Mouse (Mus musculus) embryo, embryonic 10.5 days (tissue): ENCODE measurements around the gene Uba6.
A peak's percentile ranks its signal among the peaks of the same experiment; 100 is the strongest.

ENCODE experiments used
- DNase-seq: peaks from one replicate; pipeline ENCODE4 v3.0.0-alpha.2; 2015; ENCODE audit warnings: low spot score

Gene Uba6

GRCm38 (mm10) chr5:86072756-86073386 is 99.7 kb downstream of the Uba6 start:
- no peak for DNase-seq

GRCm38 (mm10) chr5:86071538-86071937 is 101.1 kb downstream of the Uba6 start, which contains the start of gene Stap1:
TSS of gene Stap1 (plus strand) at chr5:86071746.
- no peak for DNase-seq

GRCm38 (mm10) chr5:86069121-86069520 is 103.5 kb downstream of the Uba6 start:
- DNase-seq: no peak

DNA sequence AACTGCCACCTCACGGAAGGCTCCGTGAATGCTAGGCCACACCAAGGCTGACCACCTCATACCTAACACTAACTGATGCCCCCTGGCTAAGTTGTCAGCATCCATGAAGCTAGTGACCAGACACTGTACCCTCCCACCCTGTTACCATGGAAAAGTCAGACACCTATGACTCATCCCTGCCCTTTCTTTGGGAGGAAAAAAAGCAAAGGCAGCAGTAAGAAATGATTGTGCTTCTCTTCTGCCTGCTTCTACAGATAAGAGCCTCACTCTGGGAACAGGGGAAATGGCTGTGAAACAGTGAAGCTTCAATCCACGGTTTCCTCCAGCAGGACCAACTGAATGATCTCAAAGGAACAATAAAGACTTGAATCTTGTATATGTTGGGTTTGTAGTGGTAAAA is 104.2 kb downstream of the Uba6 start:
- no peak for DNase-seq

DNA sequence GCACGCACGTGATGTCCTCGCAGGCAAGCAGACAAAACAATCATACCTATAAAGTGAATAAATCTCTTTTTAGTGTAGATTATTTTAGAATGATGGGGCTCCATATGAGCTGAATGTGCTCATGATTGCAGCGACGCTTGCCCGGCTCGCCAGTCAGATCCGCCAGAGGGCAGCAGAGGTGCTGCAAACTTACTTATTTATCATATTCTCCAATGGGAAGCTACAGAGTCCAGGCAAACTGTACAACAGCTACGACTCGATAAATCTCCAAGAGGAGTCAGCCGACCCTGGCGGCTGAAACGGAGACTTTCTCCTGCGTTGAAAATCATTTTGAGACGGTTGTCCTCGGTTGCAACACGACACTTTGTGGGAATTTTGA is 106.1 kb downstream of the Uba6 start:
- DNase-seq: peak; percentile 90

- DNase-seq: peak; percentile 62
Measured at GRCm38 (mm10) chr5:86065876-86066550, 106.6 kb downstream of the Uba6 start.

DNA sequence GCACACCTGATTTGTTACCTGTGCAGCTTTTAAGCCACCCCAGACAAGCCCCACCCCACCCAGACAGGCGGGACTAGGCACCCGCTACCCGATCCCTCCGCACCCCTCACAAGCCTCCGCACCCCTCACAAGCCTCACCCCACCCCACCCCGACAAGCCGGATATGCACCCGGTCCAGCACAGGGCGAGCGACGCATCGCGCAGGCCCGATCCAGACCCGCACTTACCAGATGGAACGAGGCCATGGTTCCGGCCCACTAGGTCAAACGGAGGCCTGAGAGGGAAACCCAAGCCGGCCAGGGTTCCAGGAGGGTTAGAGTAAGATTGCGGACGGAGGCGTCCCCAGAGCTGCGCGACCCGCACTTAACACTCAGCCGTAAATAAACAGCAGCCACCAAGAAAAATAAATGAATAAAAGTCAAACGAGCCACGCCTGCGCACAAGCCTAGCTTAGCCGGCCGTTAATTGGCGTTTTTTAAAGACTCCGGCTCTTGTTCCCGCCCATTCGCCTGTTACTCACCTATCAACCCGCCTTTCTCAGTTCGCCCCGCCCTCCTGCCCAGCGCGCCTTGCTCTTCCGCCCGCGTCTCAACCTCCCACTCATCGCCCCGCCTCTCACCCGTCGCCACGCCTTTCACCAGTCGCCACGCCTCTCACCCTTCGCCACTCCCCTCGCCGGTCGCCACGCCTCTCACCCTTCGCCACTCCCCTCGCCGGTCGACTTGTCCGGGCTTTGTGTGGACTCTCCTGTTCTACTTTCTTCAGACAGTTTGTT is 107.3 kb downstream of the Uba6 start, which contains the start of gene Cenpc1:
TSS of gene Cenpc1 (minus strand) at position 483 of the 775 bp plus-strand sequence.
- peak; percentile 98 for DNase-seq

DNA sequence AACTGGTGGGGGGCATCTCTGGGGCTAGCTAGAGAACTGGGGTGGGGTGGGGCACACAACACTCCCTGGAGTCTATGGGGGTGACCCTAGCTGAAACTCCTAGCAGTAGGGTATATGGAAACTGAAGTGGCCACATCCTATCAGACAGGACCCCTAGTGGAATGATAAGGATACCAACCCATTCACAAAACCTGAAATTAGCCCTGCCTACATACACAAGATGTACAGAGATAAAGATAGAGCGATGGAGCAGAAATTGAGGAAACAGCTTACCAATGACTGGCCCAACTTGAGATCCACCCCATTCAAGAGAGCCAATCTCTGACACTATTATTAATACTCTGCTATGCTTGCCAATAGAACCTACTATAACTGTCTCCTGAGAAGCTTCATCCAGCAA is 109.1 kb downstream of the Uba6 start:
- DNase-seq: no peak
